Mouse (Mus musculus) liver, adult 2 months (tissue): ENCODE measurements around the gene Usp39. TPM values are rescaled to one million over a fixed set of nuclear protein-coding genes. Genes with fewer than 3 reads are reported as not detected.

ENCODE experiments used
- DNase-seq: peaks from one replicate; pipeline ENCODE4 v3.0.0-alpha.2; 2011; ENCODE audit warnings: low read depth, low spot score; ENCODE audit errors: extremely low read depth
- H3K27ac ChIP-seq: fragments of 200-500 bp; replicated peaks from 2 replicates; pipeline ENCODE4 v1.5.1; 2012; ENCODE audit warnings: low read depth, mild to moderate bottlenecking, control low read depth, inconsistent platforms, low read length; ENCODE audit not compliant: insufficient read depth
- H3K27me3 ChIP-seq: fragments of 200-500 bp; 2 replicates; pipeline ENCODE4 v1.6.1; 2012; ENCODE audit warnings: mild to moderate bottlenecking, moderate library complexity, low read length, inconsistent platforms; ENCODE audit not compliant: control insufficient read depth, insufficient read depth
- H3K36me3 ChIP-seq: fragments of 200-500 bp; 2 replicates; pipeline ENCODE4 v1.6.1; 2012; ENCODE audit warnings: low read length, inconsistent platforms; ENCODE audit not compliant: control insufficient read depth, insufficient read depth
- H3K4me1 ChIP-seq: fragments of 200-500 bp; 2 replicates; pipeline ENCODE4 v1.6.1; 2011; ENCODE audit warnings: low read length; ENCODE audit not compliant: control insufficient read depth, insufficient read depth
- H3K4me3 ChIP-seq: fragments of 200-500 bp; 2 replicates; pipeline ENCODE4 v1.5.1; 2011; ENCODE audit warnings: low read depth, mild to moderate bottlenecking, control low read depth, low read length, moderate library complexity; ENCODE audit not compliant: insufficient read depth
- H3K79me2 ChIP-seq: fragments of 200-500 bp; 2 replicates; pipeline ENCODE4 v1.6.1; 2012; ENCODE audit warnings: inconsistent platforms, mild to moderate bottlenecking, low read length, moderate library complexity; ENCODE audit not compliant: control insufficient read depth, insufficient read depth
- H3K9ac ChIP-seq: fragments of 200-500 bp; 2 replicates; pipeline ENCODE4 v1.6.1; 2012; ENCODE audit warnings: low read depth, mild to moderate bottlenecking, control low read depth, inconsistent platforms, low read length
- CTCF ChIP-seq: fragments of 200-500 bp; IDR thresholded peaks from 2 replicates; pipeline ENCODE4 v1.5.1; 2011; ENCODE audit warnings: low read depth, low read length, control low read depth
- POLR2A ChIP-seq: fragments of 200-500 bp; IDR thresholded peaks from 2 replicates; pipeline ENCODE4 v1.6.1; 2011; ENCODE audit warnings: low read length, control low read depth; ENCODE audit not compliant: insufficient read depth; ENCODE audit errors: extremely low read depth
- WGBS: fragments of 180-500 bp; shearing (Covaris S2); methylation state at CpG from one replicate; pipeline ENCODE4 v1.1.7; 2018; 5-methylcytosine and 5-hydroxymethylcytosine counted together
- polyA plus RNA-seq: library from polyadenylated mRNA; depleted of rRNA; stranded (reverse); fragments of >200 nt; gene quantifications from 2 replicates; pipeline ENCODE4 v1.2.3, GENCODE M21; 2012
- total RNA-seq: library from RNA; depleted of rRNA; stranded (reverse); fragments of >200 nt; gene quantifications from 2 replicates; pipeline ENCODE4 v1.2.3, GENCODE M21; 2014

Gene Usp39
- total and polyA plus RNA-seq, 2 experiments = 10.5 to 15.2 TPM

DNA sequence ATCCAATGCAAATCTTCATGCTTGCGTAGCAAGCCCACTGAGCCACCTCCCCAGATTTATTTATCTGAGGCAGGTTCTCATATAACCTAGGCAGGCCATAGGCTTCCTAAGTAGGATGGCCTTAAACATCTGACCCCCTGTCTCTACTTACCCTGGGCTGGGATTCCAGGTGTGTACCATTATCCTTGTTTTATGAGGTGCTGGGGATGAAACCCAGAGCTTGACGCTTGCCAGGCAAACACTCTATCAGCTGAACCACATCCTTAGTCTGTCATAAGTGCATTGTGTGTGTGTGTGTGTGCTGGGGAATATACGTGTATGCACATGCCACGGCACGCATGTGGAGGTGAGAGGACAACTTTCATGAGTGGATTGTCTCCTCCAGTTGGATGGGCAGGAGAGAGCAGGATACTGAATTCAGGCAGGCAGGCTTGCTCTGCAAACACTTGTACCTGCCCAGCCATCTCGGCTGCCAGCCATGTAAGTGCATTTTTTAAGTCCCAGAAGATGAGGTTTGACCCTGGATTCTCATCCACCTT lies 43.9 kb upstream of the Usp39 start:
- peaks cover 10% of the 10 kb centered on the region; the same call in 1 of the 2 replicates for H3K79me2 ChIP-seq
- TF ChIP-seq POLR2A (no peak), CTCF (no peak)
- H3K9ac ChIP-seq = peak overlapping the region; percentile 14
- no peaks in the 10 kb centered on the region for H3K27me3 ChIP-seq
- no peak overlapping the region for H3K4me3 ChIP-seq
- peak overlapping the region; percentile 93 for H3K27ac ChIP-seq
- peaks cover 6% of the 10 kb centered on the region for H3K4me1 ChIP-seq
- H3K36me3 ChIP-seq = peaks cover 21% of the 10 kb centered on the region
- no peak for DNase-seq
- WGBS = 61% methylated on average over 6 of the region's 6 CpGs

DNA sequence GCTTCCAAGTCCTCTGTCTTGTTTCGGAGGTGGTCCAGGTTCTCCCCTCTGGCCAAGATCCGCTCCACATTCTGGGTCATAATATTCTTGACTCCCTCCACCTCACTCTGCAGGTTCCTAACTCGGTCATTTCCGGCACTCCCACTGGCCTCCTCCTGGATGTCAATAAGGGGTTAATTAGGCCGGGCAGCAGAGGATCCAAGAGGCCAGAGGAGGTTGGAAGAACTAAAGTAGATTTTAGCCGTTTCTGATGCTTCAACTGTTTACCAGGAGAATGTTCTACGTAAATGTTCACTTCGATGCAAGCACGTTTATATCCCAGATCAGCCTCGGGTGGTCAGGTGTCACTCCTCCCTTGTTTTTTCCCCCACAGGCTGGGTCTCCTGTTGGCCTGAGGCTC lies 43.3 kb upstream of the Usp39 start:
- Histone ChIP-seq H3K27me3 (no peaks in the 10 kb centered on the region), H3K9ac (no peak overlapping the region), H3K36me3 (peaks cover 21% of the 10 kb centered on the region), H3K4me1 (peaks cover 6% of the 10 kb centered on the region), H3K27ac (no peak overlapping the region), H3K79me2 (peaks cover 10% of the 10 kb centered on the region; the same call in 1 of the 2 replicates), H3K4me3 (no peak overlapping the region)
- WGBS = 77% methylated on average over 10 of the region's 10 CpGs
- no peak for TF ChIP-seq CTCF
- TF ChIP-seq POLR2A = no peak
- DNase-seq = no peak

DNA sequence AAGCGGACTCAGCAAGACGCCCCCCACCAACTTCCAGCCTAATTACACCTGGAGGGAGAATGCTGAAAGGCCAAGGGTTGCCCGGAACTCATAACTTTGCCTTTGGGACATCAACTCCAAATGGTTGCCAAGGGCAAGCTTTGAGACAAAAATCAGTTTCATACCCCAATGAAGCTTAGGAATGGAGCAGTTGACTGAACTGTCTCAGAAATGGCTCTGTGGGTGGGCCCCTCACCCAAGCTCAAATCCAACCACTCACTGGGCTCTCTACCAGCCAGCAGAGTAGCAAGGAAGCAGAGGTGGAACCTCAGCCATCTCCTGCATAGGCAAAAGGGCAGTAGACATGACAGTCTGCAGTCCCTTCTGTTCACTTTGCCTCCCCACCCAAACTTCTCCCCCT lies 42.8 kb upstream of the Usp39 start:
- no peak overlapping the region for H3K9ac ChIP-seq
- no peak overlapping the region for H3K27ac ChIP-seq
- no peak overlapping the region for H3K4me3 ChIP-seq
- H3K4me1 ChIP-seq = peaks cover 7% of the 10 kb centered on the region
- no peak for DNase-seq
- 97% methylated on average over 3 of the region's 3 CpGs for WGBS
- peaks cover 21% of the 10 kb centered on the region for H3K36me3 ChIP-seq
- H3K79me2 ChIP-seq = peaks cover 10% of the 10 kb centered on the region; the same call in 1 of the 2 replicates
- H3K27me3 ChIP-seq = no peaks in the 10 kb centered on the region
- TF ChIP-seq POLR2A (no peak), CTCF (no peak)

GRCm38 (mm10) chr6:72386561-72386960 lies 41.6 kb upstream of the Usp39 start:
- Histone ChIP-seq H3K9ac (no peak overlapping the region), H3K27ac (no peak overlapping the region), H3K4me1 (peaks cover 11% of the 10 kb centered on the region), H3K27me3 (no peaks in the 10 kb centered on the region), H3K36me3 (peaks cover 21% of the 10 kb centered on the region), H3K79me2 (peaks cover 10% of the 10 kb centered on the region; the same call in 1 of the 2 replicates), H3K4me3 (no peak overlapping the region)
- 96% methylated on average over 2 of the region's 2 CpGs for WGBS
- TF ChIP-seq CTCF (no peak), POLR2A (no peak)
- DNase-seq = no peak

DNA sequence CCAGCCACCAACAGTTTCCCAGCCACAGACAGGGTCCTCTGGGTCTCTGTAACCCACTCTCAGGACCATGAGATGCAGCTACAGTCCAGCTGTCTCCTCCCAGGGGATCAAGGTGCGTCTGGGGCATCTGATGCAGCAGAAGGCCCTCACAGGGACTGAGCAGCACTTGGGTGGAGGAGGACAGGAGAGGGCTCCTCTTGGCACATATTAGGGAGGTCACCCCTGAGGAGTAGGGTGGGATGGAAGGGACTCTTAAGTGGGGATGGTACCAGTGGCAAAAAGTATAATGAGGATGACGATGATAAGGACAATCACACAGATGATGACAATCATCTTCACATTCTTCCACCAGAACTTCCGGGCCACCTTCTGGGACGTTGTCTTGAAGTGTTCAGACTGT lies 40.3 kb upstream of the Usp39 start:
- peaks cover 13% of the 10 kb centered on the region for H3K4me1 ChIP-seq
- H3K4me3 ChIP-seq = no peak overlapping the region
- no peak overlapping the region for H3K9ac ChIP-seq
- WGBS = 92% methylated on average over 4 of the region's 4 CpGs
- H3K79me2 ChIP-seq = peaks cover 10% of the 10 kb centered on the region; the same call in 1 of the 2 replicates
- no peaks in the 10 kb centered on the region for H3K27me3 ChIP-seq
- no peak overlapping the region for H3K27ac ChIP-seq
- TF ChIP-seq CTCF (no peak), POLR2A (no peak)
- no peak for DNase-seq
- H3K36me3 ChIP-seq = peaks cover 21% of the 10 kb centered on the region

GRCm38 (mm10) chr6:72383952-72384351 lies 39.0 kb upstream of the Usp39 start:
- Histone ChIP-seq H3K36me3 (peaks cover 21% of the 10 kb centered on the region), H3K9ac (no peak overlapping the region), H3K79me2 (peaks cover 3% of the 10 kb centered on the region; the same call in 1 of the 2 replicates), H3K4me1 (peaks cover 12% of the 10 kb centered on the region), H3K27ac (no peak overlapping the region), H3K27me3 (no peaks in the 10 kb centered on the region), H3K4me3 (no peak overlapping the region)
- no peak for TF ChIP-seq POLR2A
- DNase-seq = no peak
- 96% methylated on average over 7 of the region's 7 CpGs for WGBS
